Mouse (Mus musculus) left cerebral cortex, postnatal 14 days (tissue): ENCODE data around the gene Phactr1. TPM values are rescaled to one million over a fixed set of nuclear protein-coding genes. Genes with fewer than 3 reads are reported as not detected.

Source experiments
- DNase-seq, 2 experiments: peaks; one replicate each; pipeline ENCODE4 v3.0.0; 2021 to 2022; ENCODE audit warnings: low spot score in 2 of 2, mixed read lengths in 1 of 2
- intact Hi-C: fragments of 180-260 bp; cut with DNase I; formaldehyde crosslinking; loops from one replicate; pipeline ENCODE4 v1.15.1; 2025
- total RNA-seq, 2 experiments: library from RNA; stranded (reverse); gene quantifications; 2 replicates each; pipeline ENCODE4 v1.2.3; 2021

Gene Phactr1
- total RNA-seq, 2 experiments from 2014 or later: 449 to 512 TPM

- no peak for DNase-seq
- intact Hi-C loops: loop anchor here (5.0 kb wide), 1 partner anchor 199 kb away; no protein-coding TSS in a partner anchor
These were observed 503.0 kb downstream of the Phactr1 start for GRCm38 (mm10) chr13:43183248-43184055.

GRCm38 (mm10) chr13:43187736-43188135 is 507.3 kb downstream of the Phactr1 start:
- intact Hi-C loops: loop anchor here (5.0 kb wide), 1 partner anchor 115 kb away; the partner anchor contains the start of gene Gfod1
- no peak for DNase-seq
